In the genomic region with DNA sequence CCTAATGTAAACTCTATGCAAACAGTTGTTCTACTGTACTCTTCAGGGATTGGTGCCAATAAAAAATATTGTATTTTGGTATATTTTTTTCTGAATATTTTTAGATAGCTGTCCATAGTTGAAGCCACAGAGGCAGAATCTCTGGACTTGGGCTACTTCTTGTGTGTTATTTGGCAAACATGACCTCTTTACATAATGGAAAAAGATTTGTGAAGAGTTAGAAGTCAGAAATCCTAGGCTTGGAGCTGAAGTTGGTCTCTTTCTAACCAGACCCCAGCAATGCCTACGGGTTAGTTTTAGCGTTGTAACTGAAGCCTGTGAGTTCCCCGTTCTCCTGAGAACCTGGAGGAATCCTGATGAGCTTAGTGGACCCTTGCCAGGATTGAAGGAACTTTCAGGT, we compare ENCODE assay signal across 13 mouse cellular contexts. TPM values are rescaled to one million over a fixed set of nuclear protein-coding genes. Genes with fewer than 3 reads are reported as not detected.
DNase-seq lines count a peak whose midpoint lies in the region; ATAC-seq and TF ChIP-seq lines count a peak whose summit lies in the region.
"Had no signal": no experiment of that assay in that cellular context is flagged by ENCODE, and none has a peak within 500 bp of the region (broad histone marks: within the 10 kb centered on the region; RNA-seq: fewer than 3 reads in every experiment).

No protein-coding gene starts in this region.

- no peak for ATAC-seq in hindbrain, embryonic 13.5 days (ENCODE audit: low FRiP score)
- ATAC-seq in hindbrain, postnatal 0 days = no peak
- no peak for ATAC-seq in lung, embryonic 16.5 days (ENCODE audit: low read depth)
- no peak for ATAC-seq in lung, postnatal 0 days
- no peak for ATAC-seq in limb, embryonic 15.5 days (ENCODE audit: insufficient number of reproducible peaks, low FRiP score, low TSS enrichment, low read depth)
- ATAC-seq: CD4-positive, CD25-positive, alpha-beta regulatory T cell, adult 4 months had no signal

- peak overlapping the region; percentile 79; the same call in 1 of the 2 replicates for H3K27ac ChIP-seq in hindbrain, embryonic 13.5 days
- no peak overlapping the region for H3K27ac ChIP-seq in hindbrain, postnatal 0 days
- peak overlapping the region; percentile 77 for H3K27ac ChIP-seq in lung, embryonic 16.5 days (ENCODE audit: low read length)
- no peak overlapping the region for H3K27ac ChIP-seq in lung, postnatal 0 days (ENCODE audit: low read length)
- H3K27ac ChIP-seq in limb, embryonic 15.5 days = peak overlapping the region; percentile 90
- H3K27ac ChIP-seq: forebrain, embryonic 10.5 days had no signal

- H3K4me1 ChIP-seq in hindbrain, embryonic 13.5 days (replicated peaks) = peaks cover 24% of the 10 kb centered on the region
- peaks cover 19% of the 10 kb centered on the region for H3K4me1 ChIP-seq in hindbrain, postnatal 0 days (ENCODE audit: insufficient read depth, low read length)
- peaks cover 25% of the 10 kb centered on the region for H3K4me1 ChIP-seq in lung, embryonic 16.5 days (replicated peaks; ENCODE audit: control insufficient read depth, insufficient read depth, low read length)
- H3K4me1 ChIP-seq in lung, postnatal 0 days (ENCODE audit: insufficient read depth, low read depth, low read length) = peaks cover 10% of the 10 kb centered on the region; the same call in 1 of the 2 replicates
- peaks cover 40% of the 10 kb centered on the region for H3K4me1 ChIP-seq in limb, embryonic 15.5 days

- DNase-seq in heart, adult 11 months = peak; percentile 66
- DNase-seq in heart, adult 8-10 months (ENCODE audit: low spot score) = no peak
- DNase-seq in hindbrain, postnatal 0 days (ENCODE audit: low spot score) = no peak
- no peak for DNase-seq in lung, postnatal 0 days (ENCODE audit: low spot score)
- DNase-seq: thymus, postnatal 14 days had no signal

- TF ChIP-seq EP300 in lung, postnatal 0 days (IDR thresholded peaks at IDR 0.05) = no peak

- H3K4me3 ChIP-seq in hindbrain, embryonic 13.5 days = no peak overlapping the region
- H3K4me3 ChIP-seq in hindbrain, postnatal 0 days (ENCODE audit: low read length) = no peak overlapping the region
- no peak overlapping the region for H3K4me3 ChIP-seq in lung, embryonic 16.5 days (ENCODE audit: low read length)
- H3K4me3 ChIP-seq in lung, postnatal 0 days (ENCODE audit: low read depth, low read length) = no peak overlapping the region
- no peak overlapping the region for H3K4me3 ChIP-seq in limb, embryonic 15.5 days
- H3K4me3 ChIP-seq: forebrain, embryonic 10.5 days; heart, adult 2 months had no signal

- TF ChIP-seq CTCF in hindbrain, postnatal 0 days (IDR thresholded peaks at IDR 0.05; ENCODE audit: low read depth) = no peak
- no peak for TF ChIP-seq CTCF in lung, postnatal 0 days (IDR thresholded peaks at IDR 0.05)

- no peak overlapping the region for H3K9ac ChIP-seq in hindbrain, embryonic 13.5 days
- H3K9ac ChIP-seq in hindbrain, postnatal 0 days (replicated peaks; ENCODE audit: low read length) = no peak overlapping the region
- no peak overlapping the region for H3K9ac ChIP-seq in lung, embryonic 16.5 days (ENCODE audit: low read length)
- H3K9ac ChIP-seq in lung, postnatal 0 days (replicated peaks; ENCODE audit: low read depth) = no peak overlapping the region
- no peak overlapping the region for H3K9ac ChIP-seq in limb, embryonic 15.5 days

- 78% methylated on average over 3 of the region's 3 CpGs for WGBS in hindbrain, embryonic 13.5 days
- WGBS in hindbrain, postnatal 0 days = 56% methylated on average over 3 of the region's 3 CpGs
- WGBS in lung, embryonic 16.5 days = 66% methylated on average over 3 of the region's 3 CpGs
- 68% methylated on average over 3 of the region's 3 CpGs for WGBS in lung, postnatal 0 days
- WGBS in limb, embryonic 15.5 days = 34% methylated on average over 3 of the region's 3 CpGs

- H3K9me3 ChIP-seq in hindbrain, embryonic 13.5 days = 0 out of 2 replicates have a peak, but pooled peaks cover 2% of the 10 kb centered on the region
- no peaks in the 10 kb centered on the region; the same call in 1 of the 2 replicates for H3K9me3 ChIP-seq in hindbrain, postnatal 0 days (ENCODE audit: low read length)
- no peaks in the 10 kb centered on the region for H3K9me3 ChIP-seq in lung, embryonic 16.5 days (ENCODE audit: control insufficient read depth, low read length)
- H3K9me3 ChIP-seq in lung, postnatal 0 days (ENCODE audit: low read length) = no peaks in the 10 kb centered on the region
- no peaks in the 10 kb centered on the region for H3K9me3 ChIP-seq in limb, embryonic 15.5 days

- no peaks in the 10 kb centered on the region for H3K36me3 ChIP-seq in hindbrain, embryonic 13.5 days
- no peaks in the 10 kb centered on the region for H3K36me3 ChIP-seq in hindbrain, postnatal 0 days (ENCODE audit: insufficient read depth, low read length)
- H3K36me3 ChIP-seq in lung, embryonic 16.5 days (ENCODE audit: control insufficient read depth, insufficient read depth, low read length) = no peaks in the 10 kb centered on the region
- no peaks in the 10 kb centered on the region for H3K36me3 ChIP-seq in lung, postnatal 0 days (ENCODE audit: insufficient read depth, low read length)
- H3K36me3 ChIP-seq in limb, embryonic 15.5 days = no peaks in the 10 kb centered on the region
- H3K36me3 ChIP-seq: forebrain, embryonic 10.5 days had no signal

- H3K4me2 ChIP-seq in hindbrain, embryonic 13.5 days = no peak overlapping the region
- no peak overlapping the region for H3K4me2 ChIP-seq in hindbrain, postnatal 0 days (ENCODE audit: low read depth, low read length)
- H3K4me2 ChIP-seq in lung, embryonic 16.5 days (ENCODE audit: low read depth, low read length) = no peak overlapping the region
- no peak overlapping the region for H3K4me2 ChIP-seq in lung, postnatal 0 days (replicated peaks; ENCODE audit: low read depth, low read length)
- H3K4me2 ChIP-seq in limb, embryonic 15.5 days = no peak overlapping the region

- H3K27me3 ChIP-seq in hindbrain, embryonic 13.5 days = no peaks in the 10 kb centered on the region
- no peaks in the 10 kb centered on the region for H3K27me3 ChIP-seq in hindbrain, postnatal 0 days (ENCODE audit: insufficient read depth, low read length)
- no peaks in the 10 kb centered on the region for H3K27me3 ChIP-seq in lung, embryonic 16.5 days (ENCODE audit: control insufficient read depth, insufficient read depth, low read depth, low read length)
- no peaks in the 10 kb centered on the region for H3K27me3 ChIP-seq in lung, postnatal 0 days (replicated peaks; ENCODE audit: insufficient read depth, low read length)
- H3K27me3 ChIP-seq in limb, embryonic 15.5 days = no peaks in the 10 kb centered on the region

RNA-seq across cellular contexts. Expression of a gene that starts 36.3 kb away (rescaled TPM):
- 1 to 10 TPM in 3 of 4 experiments, under 1 TPM in 1; 0.82 to 4.2 (median 2.5) TPM for total RNA-seq in heart, adult 8-10 months (2022)
- polyA plus RNA-seq in hindbrain, embryonic 13.5 days (2015; fragmentation: Nextera tagmentation; extraction: Ambion mirVana) = 25.1 and 36.5 TPM in 2 replicates
- 29.8 and 36.3 TPM in 2 replicates for total RNA-seq in hindbrain, postnatal 0 days (2014; rRNA removed)
- polyA plus RNA-seq in hindbrain, postnatal 0 days (2015; fragmentation: Nextera tagmentation; extraction: Ambion mirVana) = 105 and 115 TPM in 2 replicates
- 26.5 and 26.6 TPM in 2 replicates for polyA plus RNA-seq in lung, embryonic 16.5 days (2015; fragmentation: Nextera tagmentation; extraction: Ambion mirVana)
- 15.6 and 16.1 TPM in 2 replicates for polyA plus RNA-seq in lung, postnatal 0 days (2015; fragmentation: Nextera tagmentation; extraction: Ambion mirVana)
- 167 and 170 TPM in 2 replicates for polyA plus RNA-seq in limb, embryonic 15.5 days (2015; fragmentation: Nextera tagmentation; extraction: Ambion mirVana)
- total RNA-seq: megakaryocyte progenitor cell, adult 5-6 weeks; MEL had no signal
- polyA plus RNA-seq: CD4-positive, CD25-positive, alpha-beta regulatory T cell, adult 4 months had no signal

Comparison
In these comparisons a context has a peak if more than half of its experiments do, and no peak if none do; other contexts are left out.
1. H3K27ac ChIP-seq: peak in hindbrain, embryonic 13.5 days (single experiment), lung, embryonic 16.5 days (single experiment) and limb, embryonic 15.5 days (single experiment); none in hindbrain, postnatal 0 days (single experiment) and lung, postnatal 0 days (single experiment).